Mouse (Mus musculus): ENCODE data around the gene Arhgap19. TPM values are rescaled to one million over a fixed set of nuclear protein-coding genes. Genes with fewer than 3 reads are reported as not detected.

Gene Arhgap19
- polyA plus RNA-seq, 1 experiment, result not detected

GRCm38 (mm10) chr19:41826529-41826928 is 24.7 kb upstream of the Arhgap19 start:
- no peak overlapping the region for H3K4me3 ChIP-seq (ENCODE audit: insufficient read depth, low read depth, low read length)
- TF ChIP-seq POLR2A (IDR thresholded peaks at IDR 0.05; ENCODE audit: insufficient read depth, low read depth, low read length) (no peak), CTCF (IDR thresholded peaks at IDR 0.05; ENCODE audit: insufficient read depth, low read depth, low read length) (no peak)
- no peak overlapping the region for H3K27ac ChIP-seq (ENCODE audit: insufficient read depth, low read depth, low read length)
- WGBS, result 83% methylated on average over 3 of the region's 3 CpGs
- H3K4me1 ChIP-seq (ENCODE audit: control insufficient read depth, insufficient read depth, low read length), result peaks cover under 1% of the 10 kb centered on the region

- 89% methylated on average over 5 of the region's 5 CpGs for WGBS
- Histone ChIP-seq H3K27ac (ENCODE audit: insufficient read depth, low read depth, low read length) (no peak overlapping the region), H3K4me1 (ENCODE audit: control insufficient read depth, insufficient read depth, low read length) (no peaks in the 10 kb centered on the region; the same call in 1 of the 2 replicates), H3K4me3 (ENCODE audit: insufficient read depth, low read depth, low read length) (no peak overlapping the region)
- TF ChIP-seq CTCF (IDR thresholded peaks at IDR 0.05; ENCODE audit: insufficient read depth, low read depth, low read length), result no peak
- no peak for TF ChIP-seq POLR2A (IDR thresholded peaks at IDR 0.05; ENCODE audit: insufficient read depth, low read depth, low read length)
Measured at GRCm38 (mm10) chr19:41824950-41825349, 23.1 kb upstream of the Arhgap19 start.

GRCm38 (mm10) chr19:41822589-41822988 is 20.7 kb upstream of the Arhgap19 start:
- Histone ChIP-seq H3K4me3 (ENCODE audit: insufficient read depth, low read depth, low read length) (no peak overlapping the region), H3K4me1 (ENCODE audit: control insufficient read depth, insufficient read depth, low read length) (no peaks in the 10 kb centered on the region), H3K27ac (ENCODE audit: insufficient read depth, low read depth, low read length) (no peak overlapping the region)
- 87% methylated on average over 1 of the region's 1 CpGs for WGBS
- TF ChIP-seq POLR2A (IDR thresholded peaks at IDR 0.05; ENCODE audit: insufficient read depth, low read depth, low read length), result no peak
- no peak for TF ChIP-seq CTCF (IDR thresholded peaks at IDR 0.05; ENCODE audit: insufficient read depth, low read depth, low read length)

- no peak for TF ChIP-seq CTCF (IDR thresholded peaks at IDR 0.05; ENCODE audit: insufficient read depth, low read depth, low read length)
- TF ChIP-seq POLR2A (IDR thresholded peaks at IDR 0.05; ENCODE audit: insufficient read depth, low read depth, low read length), result no peak
Measured at GRCm38 (mm10) chr19:41821436-41821835, 19.6 kb upstream of the Arhgap19 start.

GRCm38 (mm10) chr19:41818749-41819148 is 16.9 kb upstream of the Arhgap19 start:
- Histone ChIP-seq H3K4me3 (ENCODE audit: insufficient read depth, low read depth, low read length) (no peak overlapping the region), H3K4me1 (ENCODE audit: control insufficient read depth, insufficient read depth, low read length) (no peaks in the 10 kb centered on the region), H3K27ac (ENCODE audit: insufficient read depth, low read depth, low read length) (no peak overlapping the region)
- 78% methylated on average over 4 of the region's 4 CpGs for WGBS
- no peak for TF ChIP-seq POLR2A (IDR thresholded peaks at IDR 0.05; ENCODE audit: insufficient read depth, low read depth, low read length)
- no peak for TF ChIP-seq CTCF (IDR thresholded peaks at IDR 0.05; ENCODE audit: insufficient read depth, low read depth, low read length)

More at GRCm38 (mm10) chr19:41821436-41821835, 19.6 kb upstream of the Arhgap19 start:
- Histone ChIP-seq H3K4me3 (ENCODE audit: insufficient read depth, low read depth, low read length) (no peak overlapping the region), H3K4me1 (ENCODE audit: control insufficient read depth, insufficient read depth, low read length) (no peaks in the 10 kb centered on the region), H3K27ac (ENCODE audit: insufficient read depth, low read depth, low read length) (no peak overlapping the region)
- 48% methylated on average over 5 of the region's 5 CpGs for WGBS

- no peak for TF ChIP-seq POLR2A (IDR thresholded peaks at IDR 0.05; ENCODE audit: insufficient read depth, low read depth, low read length)
- no peak for TF ChIP-seq CTCF (IDR thresholded peaks at IDR 0.05; ENCODE audit: insufficient read depth, low read depth, low read length)
- no peaks in the 10 kb centered on the region for H3K4me1 ChIP-seq (ENCODE audit: control insufficient read depth, insufficient read depth, low read length)
- no peak overlapping the region for H3K4me3 ChIP-seq (ENCODE audit: insufficient read depth, low read depth, low read length)
- no peak overlapping the region for H3K27ac ChIP-seq (ENCODE audit: insufficient read depth, low read depth, low read length)
- WGBS, result 44% methylated on average over 10 of the region's 10 CpGs
Measured at GRCm38 (mm10) chr19:41817325-41817724, 15.5 kb upstream of the Arhgap19 start.

GRCm38 (mm10) chr19:41816915-41817314 is 15.1 kb upstream of the Arhgap19 start:
- Histone ChIP-seq H3K4me1 (ENCODE audit: control insufficient read depth, insufficient read depth, low read length) (no peaks in the 10 kb centered on the region), H3K4me3 (ENCODE audit: insufficient read depth, low read depth, low read length) (no peak overlapping the region), H3K27ac (ENCODE audit: insufficient read depth, low read depth, low read length) (no peak overlapping the region)
- WGBS, result 72% methylated on average over 5 of the region's 5 CpGs
- no peak for TF ChIP-seq POLR2A (IDR thresholded peaks at IDR 0.05; ENCODE audit: insufficient read depth, low read depth, low read length)
- no peak for TF ChIP-seq CTCF (IDR thresholded peaks at IDR 0.05; ENCODE audit: insufficient read depth, low read depth, low read length)

- Histone ChIP-seq H3K4me1 (ENCODE audit: control insufficient read depth, insufficient read depth, low read length) (no peaks in the 10 kb centered on the region), H3K27ac (ENCODE audit: insufficient read depth, low read depth, low read length) (no peak overlapping the region), H3K4me3 (ENCODE audit: insufficient read depth, low read depth, low read length) (no peak overlapping the region)
- WGBS, result 76% methylated on average over 5 of the region's 5 CpGs
- no peak for TF ChIP-seq POLR2A (IDR thresholded peaks at IDR 0.05; ENCODE audit: insufficient read depth, low read depth, low read length)
- no peak for TF ChIP-seq CTCF (IDR thresholded peaks at IDR 0.05; ENCODE audit: insufficient read depth, low read depth, low read length)
Measured at GRCm38 (mm10) chr19:41816410-41816809, 14.6 kb upstream of the Arhgap19 start.

GRCm38 (mm10) chr19:41813374-41813773 is 11.5 kb upstream of the Arhgap19 start:
- TF ChIP-seq POLR2A (IDR thresholded peaks at IDR 0.05; ENCODE audit: insufficient read depth, low read depth, low read length) (no peak), CTCF (IDR thresholded peaks at IDR 0.05; ENCODE audit: insufficient read depth, low read depth, low read length) (no peak)
- Histone ChIP-seq H3K4me3 (ENCODE audit: insufficient read depth, low read depth, low read length) (no peak overlapping the region), H3K4me1 (ENCODE audit: control insufficient read depth, insufficient read depth, low read length) (no peaks in the 10 kb centered on the region), H3K27ac (ENCODE audit: insufficient read depth, low read depth, low read length) (no peak overlapping the region)
- WGBS, result 92% methylated on average over 4 of the region's 4 CpGs

GRCm38 (mm10) chr19:41812525-41812924 is 10.7 kb upstream of the Arhgap19 start:
- no peak overlapping the region for H3K27ac ChIP-seq (ENCODE audit: insufficient read depth, low read depth, low read length)
- no peaks in the 10 kb centered on the region for H3K4me1 ChIP-seq (ENCODE audit: control insufficient read depth, insufficient read depth, low read length)
- no peak for TF ChIP-seq CTCF (IDR thresholded peaks at IDR 0.05; ENCODE audit: insufficient read depth, low read depth, low read length)
- no peak for TF ChIP-seq POLR2A (IDR thresholded peaks at IDR 0.05; ENCODE audit: insufficient read depth, low read depth, low read length)
- no peak overlapping the region for H3K4me3 ChIP-seq (ENCODE audit: insufficient read depth, low read depth, low read length)
- 93% methylated on average over 10 of the region's 10 CpGs for whole genome bisulfite sequencing
